Mouse (Mus musculus): Measurements from ENCODE around the gene Ank3.

Ank3 gene

DNA sequence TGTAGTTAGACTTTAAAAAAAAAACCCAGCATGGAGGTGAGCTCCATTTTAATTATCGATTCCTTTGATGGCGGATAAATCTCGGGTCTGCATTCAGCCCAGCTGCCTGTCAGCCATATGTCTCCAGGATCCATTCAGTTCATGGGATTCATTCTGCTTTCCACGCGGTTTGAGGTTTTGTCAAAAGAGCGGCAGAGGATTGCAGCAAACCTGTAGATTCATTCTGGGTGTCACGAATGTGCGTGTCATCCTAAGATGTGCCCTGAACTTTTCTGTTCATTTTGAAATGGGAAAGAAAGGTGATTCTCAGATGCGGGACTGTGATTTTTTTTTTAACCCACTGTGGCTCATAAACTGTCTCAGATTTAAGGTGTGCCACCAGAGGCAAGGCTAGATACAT, 136.1 kb downstream of the Ank3 start:
- in situ Hi-C loops (cut with MboI, MseI), result no loop called here

DNA sequence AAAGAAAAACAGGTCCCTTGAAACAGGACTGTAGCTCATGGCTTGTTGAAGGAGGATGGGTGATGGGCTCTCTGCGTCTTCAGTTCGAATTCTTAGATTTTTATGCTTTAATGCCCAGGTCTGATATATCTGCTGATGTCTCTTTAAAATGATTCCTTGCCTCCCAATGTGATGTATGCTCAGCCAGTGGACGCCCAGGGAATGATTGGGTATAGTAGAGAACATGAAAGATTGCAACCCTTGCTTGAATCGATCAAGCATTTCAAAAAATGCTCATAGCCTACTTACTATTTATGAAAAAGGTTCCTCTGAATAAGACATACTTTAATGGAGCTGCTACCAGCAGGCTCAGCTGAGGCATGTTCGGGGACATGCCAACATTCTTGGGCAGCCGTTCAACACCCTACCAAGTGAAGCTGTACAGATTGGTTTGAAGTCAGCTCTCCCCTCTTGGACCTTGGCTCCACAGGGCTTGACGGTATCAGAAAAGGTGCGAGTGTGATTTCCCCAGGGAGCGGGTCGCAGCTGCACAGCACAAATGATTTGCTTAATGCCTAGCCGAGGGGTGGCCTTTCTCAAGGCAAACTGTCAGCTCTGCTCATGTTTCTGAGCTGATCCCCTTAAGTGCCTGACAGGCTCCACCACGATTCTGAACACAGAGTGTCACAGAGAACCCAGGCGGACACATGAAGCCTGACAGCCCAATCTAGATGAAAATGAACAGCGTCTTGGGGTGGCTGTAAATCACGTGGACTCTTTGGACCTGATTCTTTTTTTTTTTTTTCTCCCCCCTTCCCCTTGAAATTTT, 136.8 kb downstream of the Ank3 start:
- in situ Hi-C loops (cut with MboI, MseI), result no loop called here

DNA sequence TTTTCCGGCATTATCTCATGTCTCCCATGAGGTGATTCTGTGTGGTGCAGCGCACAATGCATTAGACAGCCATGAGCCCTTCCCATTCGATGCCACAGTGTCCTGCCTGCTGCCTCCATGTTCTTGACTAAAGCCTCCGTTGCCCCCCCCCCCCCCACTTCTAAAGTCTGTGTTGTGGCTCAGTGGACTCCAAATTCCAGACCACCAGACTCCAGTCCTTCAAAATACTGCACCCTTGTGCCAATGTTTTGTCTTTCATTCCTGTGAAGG, 137.3 kb downstream of the Ank3 start:
- in situ Hi-C loops (cut with MboI, MseI), result no loop called here

DNA sequence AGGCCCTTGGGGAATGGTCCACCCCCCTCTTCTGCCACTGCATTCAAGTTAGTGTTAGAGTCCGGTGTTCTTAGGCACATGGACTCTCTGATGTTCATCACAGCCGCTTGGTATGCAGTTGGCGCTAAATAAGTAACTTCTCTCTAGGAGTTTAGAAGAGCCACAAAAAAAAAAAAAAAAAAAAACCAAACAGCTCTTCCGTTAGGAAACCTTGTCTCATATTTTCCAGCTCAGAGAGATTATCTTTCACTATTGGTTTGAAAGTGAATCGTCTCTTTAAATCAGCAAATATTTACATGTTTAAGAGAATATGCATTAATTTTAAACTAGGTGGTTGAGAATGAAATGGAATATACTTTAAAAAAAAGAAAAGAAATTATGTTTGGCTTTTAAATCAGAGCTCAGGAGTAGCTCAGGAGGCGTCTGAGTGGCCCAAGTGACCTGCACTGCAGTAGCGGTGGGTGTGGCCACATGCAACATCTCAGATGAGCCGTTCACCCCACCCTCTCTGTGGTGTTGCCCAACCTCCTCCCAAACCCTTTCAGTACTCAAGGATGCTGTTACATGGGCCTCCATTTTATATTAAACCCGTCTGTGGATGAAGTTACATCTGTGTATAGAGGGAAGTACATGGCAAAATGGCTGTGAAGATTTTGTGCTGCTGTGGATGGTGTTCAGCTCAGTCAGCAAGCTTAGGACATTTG, 138.0 kb downstream of the Ank3 start:
- in situ Hi-C loops (cut with MboI, MseI), result no loop called here

DNA sequence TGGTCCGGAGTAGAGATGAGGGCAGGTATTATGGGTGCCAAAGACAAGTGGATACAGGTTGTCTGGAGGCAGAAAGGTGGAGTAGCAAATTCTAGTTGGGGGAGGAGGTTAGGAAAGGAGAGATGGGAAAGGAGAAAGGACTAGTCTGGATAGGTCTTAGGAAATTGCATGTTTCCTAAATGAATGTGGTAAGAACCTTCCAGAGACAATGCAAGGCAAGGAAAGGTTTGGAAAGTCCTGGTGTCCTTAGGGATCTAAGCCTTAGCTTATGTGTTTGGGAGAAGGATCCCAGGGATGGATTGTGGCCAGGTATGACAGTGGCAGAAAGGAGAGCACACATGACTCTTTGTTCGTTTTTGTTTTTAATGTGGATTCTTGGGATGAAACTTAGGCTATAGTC, 139.7 kb downstream of the Ank3 start:
- in situ Hi-C loops (cut with MboI, MseI), result no loop called here

DNA sequence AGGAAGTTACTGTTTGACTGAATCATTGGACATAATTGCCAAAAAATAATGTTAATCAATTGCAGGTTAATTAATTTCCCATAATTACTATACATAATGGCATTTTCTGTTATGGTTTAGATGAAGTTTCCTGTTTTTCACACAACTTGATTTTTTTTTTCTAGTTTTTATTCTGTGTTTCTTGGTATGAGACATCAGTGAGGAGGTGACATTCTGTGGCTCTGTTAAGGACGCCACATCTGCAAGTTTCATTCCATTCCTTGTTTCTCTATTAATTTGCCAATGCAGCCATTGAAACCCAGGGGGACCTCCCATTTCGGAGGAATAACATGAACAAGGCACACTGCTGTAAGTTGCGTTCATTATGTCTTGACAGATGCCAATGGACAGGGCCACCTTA, 143.9 kb downstream of the Ank3 start:
- in situ Hi-C loops (cut with MboI, MseI), result no loop called here

DNA sequence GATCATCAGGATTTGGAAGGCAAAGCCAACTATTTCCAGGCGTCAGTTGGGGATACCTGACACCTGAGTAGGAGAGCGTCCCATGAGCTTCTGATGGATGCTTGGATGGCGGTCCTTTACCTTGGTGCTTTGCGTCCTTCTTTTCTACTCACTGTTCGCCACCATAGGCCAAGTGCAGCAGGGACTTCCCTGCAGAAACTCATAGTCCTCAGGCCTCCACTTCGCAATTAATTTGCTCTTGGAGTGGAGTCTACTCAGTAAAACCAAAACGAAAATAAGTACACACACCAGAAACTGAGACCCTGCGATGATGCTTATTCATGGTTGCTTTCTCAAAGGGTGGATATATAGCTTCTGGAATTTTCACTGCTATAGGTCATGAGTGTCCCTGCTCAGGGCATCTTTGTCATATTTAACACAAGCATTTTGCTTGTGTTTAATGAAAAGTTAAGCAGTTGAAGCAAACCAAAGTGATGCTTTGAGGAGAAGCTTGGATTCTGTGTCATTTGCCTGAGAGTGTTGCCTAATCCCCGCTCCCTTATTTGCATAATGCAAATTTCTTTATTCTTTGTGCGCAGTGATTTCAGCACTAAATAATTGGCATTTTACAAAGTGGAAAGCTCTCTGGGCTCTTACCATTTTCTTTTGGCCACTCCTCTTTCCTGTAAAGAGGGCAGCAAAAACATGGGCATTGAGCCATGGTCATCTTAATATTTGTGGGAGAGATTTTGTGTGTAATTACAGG, 145.5 kb downstream of the Ank3 start:
- in situ Hi-C loops (cut with MboI, MseI), result no loop called here

DNA sequence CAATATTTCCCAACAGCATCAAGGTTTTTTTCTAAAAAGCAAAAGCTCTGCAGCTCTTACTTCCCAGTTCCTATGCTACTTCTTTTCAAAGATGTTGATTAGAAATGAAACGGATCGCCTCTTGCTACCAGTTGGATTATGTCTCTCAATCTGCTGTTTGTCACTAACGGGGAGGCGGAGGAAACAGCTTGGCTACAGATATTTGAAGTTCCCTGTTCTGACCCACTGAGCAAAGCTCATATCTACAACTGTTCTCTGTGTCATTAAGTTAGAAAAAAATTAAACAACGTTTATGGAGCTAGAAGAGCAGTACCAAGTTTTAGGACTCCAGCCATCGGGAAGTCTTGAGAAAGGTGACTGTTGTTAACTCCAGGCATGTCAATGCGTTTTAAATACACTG, 146.1 kb downstream of the Ank3 start:
- in situ Hi-C loops (cut with MboI, MseI), result no loop called here

DNA sequence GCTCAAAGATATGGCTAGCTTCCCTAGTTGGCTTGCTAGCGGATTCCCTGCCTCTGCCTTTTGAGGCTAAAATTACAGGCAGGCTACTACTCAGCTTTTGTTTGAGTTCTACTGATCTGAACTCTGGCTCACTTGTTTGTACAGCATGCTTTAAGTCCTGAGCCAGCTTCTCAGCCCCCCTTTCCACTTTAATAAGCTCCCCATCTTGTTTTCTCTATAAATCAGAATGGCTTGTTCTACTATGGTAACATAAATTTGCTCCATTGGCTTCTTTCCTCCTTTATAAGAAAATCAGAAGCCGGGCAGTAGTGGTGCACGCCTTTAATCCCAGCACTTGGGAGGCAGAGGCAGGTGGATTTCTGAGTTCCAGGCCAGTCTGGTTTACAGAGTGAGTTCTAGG, 147.4 kb downstream of the Ank3 start:
- in situ Hi-C loops (cut with MboI, MseI), result no loop called here

DNA sequence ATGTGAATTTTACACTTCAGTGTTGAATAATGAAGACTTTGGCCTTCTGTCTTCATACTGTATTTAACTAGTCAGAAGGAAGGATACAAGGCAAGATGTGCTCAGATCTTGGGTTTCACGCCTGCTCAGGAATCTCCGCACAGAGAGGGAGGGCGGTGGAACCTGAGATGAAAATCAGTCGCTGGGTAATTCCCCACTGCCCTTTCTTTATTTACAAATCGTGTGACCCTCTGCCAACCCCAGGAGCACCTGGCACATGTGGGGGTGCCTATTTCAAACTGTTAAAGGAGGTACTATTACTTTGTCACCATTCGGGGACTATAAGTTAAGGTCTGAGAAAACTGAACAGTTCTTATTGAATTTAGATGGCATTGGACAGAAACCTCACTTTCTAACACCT, 148.1 kb downstream of the Ank3 start:
- in situ Hi-C loops (cut with MboI, MseI), result no loop called here

DNA sequence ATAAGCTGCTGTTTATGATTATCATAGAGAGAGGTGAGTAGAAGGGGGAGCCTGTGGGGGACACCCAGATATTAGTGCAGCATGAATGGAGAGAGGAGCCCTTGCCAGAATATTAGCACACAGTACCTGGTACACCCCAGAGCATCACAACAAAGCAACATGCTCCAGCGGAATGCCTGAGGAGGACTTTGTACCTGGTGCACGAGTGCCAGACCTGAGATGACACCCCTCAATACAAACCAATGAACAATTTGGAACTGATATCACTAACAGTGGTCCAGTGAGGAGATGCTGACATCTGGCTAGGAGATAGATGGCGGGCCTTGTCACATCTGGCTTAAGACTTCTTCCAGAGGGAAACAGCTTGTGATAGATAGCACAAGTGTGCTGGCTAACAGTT, 150.2 kb downstream of the Ank3 start:
- in situ Hi-C loops (cut with MboI, MseI), result no loop called here

DNA sequence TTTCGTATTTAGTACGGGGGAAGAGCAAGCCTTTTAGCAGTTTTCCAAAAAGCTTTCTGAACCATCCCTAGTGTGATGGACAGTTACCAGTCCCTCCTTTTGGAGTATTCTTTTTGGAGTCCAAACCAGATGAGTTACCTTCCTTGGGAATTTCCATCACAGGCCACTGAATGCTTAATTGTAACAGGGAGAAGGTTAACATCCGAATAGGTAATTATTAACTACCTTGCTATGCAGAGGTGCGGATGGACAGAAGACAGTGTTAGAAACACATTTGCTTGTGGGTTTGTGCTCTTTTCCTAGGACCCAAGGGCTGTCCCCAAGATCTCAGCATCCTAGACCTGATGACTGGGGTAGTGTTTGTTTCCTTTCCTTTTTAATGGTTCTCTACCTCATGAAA, 150.6 kb downstream of the Ank3 start:
- in situ Hi-C loops (cut with MboI, MseI), result no loop called here

DNA sequence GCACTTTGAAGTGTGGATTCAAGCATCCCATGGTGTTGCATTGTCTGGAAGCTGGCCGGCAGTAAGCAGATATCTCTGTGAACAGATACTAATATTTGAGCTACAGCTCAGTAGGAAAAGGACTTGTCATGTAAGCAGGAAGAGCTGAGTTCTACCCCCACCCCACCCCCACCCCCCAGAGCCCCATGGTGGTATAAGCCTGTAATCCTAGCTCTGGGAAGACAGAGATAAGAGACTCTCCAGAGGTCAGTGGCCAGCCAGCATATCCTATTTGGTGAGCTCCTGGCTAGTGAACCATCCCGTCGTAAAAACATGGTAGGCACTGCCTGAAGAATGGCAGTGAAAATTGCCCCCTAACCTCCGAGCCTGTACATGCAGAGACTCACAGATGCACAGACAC, 152.3 kb downstream of the Ank3 start:
- in situ Hi-C loops (cut with MboI, MseI), result no loop called here

DNA sequence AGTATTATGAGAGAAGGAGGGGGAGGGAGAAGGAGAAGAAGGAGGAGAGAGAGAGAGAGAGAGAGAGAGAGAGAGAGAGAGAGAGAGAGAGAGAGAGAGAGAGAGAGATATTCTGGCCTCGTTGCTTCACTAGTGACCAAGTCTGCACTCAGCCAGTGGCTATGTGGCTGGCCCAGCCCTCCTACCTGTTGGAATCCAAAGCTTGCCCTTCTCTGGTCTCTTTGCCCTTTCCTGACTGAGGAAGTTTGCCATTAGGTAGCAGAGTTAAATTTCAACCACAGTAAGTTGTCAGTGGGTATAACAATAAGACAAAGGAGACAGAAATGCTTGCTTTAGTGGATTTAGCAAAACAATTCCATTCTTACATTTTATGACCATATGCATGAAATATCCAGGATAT, 154.5 kb downstream of the Ank3 start:
- in situ Hi-C loops (cut with MboI, MseI), result no loop called here

DNA sequence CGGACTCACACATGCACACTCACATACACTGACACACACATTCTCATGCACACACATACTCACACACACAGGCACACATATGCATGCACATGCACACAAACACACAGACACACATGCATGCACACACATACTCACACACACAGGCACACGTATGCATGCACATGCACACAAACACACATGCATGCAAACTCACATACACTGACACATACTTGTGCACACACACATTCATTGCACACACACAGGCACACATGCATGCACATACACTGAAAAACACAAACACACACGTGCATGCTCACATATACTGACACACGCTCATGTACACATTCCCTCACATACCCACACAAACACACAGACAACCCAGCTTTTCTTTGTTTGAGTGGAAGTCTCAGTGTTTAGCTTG, 157.0 kb downstream of the Ank3 start:
- in situ Hi-C loops (cut with MboI, MseI), result no loop called here

DNA sequence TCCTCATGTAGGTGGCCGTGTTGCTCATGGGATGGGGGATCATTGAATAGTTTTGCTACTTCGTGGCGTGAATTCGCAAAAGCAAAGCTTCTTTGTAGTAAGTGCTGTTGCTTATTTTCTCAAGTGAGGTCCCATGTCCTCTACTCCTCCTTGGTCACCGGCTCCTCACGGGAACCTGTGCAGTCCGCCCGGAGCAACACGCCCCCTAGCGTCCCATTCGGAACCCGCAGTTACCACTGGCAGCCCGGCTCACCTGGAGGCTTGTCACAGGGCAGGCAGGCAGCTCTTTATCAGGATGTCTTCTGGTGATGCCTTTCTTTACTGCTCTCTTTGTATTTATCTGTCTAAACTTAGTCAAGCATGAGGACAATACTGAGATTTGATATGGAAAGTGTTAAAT, 157.7 kb downstream of the Ank3 start:
- in situ Hi-C loops (cut with MboI, MseI), result no loop called here

DNA sequence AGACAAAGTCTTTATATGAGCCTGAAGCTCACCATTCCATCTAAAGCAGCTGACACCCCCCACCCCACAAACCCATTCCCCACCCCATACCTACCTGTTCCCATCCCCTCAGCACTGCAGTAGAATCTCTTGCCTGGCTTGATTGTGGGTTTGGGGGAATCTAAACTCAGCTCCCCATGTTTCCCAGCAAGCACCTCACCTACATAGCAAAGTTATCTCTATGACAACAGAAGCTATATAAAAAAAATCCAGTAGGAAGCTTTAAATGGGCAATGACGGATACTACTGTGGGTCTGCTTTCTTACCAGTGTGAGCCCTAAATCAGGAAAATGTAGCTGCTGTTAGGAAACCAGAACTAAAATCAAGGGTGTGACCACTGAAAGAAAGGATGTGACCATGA, 161.7 kb downstream of the Ank3 start:
- in situ Hi-C loops (cut with MboI, MseI), result no loop called here

DNA sequence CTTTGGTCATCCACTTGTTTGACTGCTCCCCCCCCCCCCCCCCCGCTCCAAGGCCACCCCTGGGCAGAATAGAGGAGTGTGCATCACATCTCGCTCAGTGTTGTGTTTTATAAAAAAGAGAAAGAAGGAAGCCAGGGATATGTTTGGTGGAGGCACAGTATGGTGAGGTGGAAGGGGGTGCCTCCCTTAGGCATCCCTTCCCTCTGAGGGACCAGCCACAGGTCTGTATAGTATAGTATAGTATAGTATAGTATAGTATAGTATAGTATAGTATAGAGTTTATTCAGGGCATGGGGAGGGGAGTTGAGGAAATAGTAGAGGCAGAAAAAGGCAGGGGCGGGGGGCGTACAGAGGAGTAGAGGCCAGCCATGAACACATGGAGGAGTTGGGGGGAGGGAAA, 164.4 kb downstream of the Ank3 start:
- in situ Hi-C loops (cut with MboI, MseI), result no loop called here

DNA sequence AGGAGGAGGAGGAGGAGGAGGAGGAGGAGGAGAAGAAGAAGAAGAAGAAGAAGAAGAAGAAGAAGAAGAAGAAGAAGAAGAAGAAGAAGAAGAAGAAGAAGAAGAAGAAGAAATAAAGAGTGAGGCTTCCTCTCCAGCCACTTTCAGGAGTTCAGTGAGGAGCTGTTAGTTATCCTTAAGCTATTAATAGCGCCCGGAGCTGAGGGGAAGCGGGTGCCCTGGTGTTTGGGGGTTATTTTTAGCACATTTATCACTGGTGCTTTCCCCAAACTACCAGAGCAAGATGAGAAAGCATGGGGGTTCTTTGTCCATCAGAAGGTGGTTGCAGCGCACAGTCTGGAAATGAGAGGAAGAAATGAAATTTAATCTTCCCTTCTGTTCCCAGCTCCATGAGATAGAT, 166.5 kb downstream of the Ank3 start:
- in situ Hi-C loops (cut with MboI, MseI), result no loop called here

DNA sequence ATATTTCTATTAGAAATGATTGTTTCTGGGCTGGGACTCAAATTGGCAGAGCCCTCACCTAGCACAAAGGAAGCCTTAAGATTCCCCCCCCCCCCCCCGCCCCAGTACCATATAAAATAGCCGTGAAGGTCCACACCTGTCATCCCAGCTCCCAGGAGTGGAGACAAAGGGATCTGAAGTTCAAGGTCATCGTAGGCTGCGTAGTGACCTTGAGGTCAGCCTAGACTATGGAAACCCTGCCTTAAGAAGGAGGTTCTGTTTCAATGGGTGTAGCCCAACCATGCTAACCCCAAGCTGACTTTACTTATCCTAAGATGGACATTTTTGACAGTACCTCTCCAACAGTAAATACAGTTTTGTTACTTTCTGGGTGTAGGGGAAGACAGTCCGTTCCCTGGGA, 170.4 kb downstream of the Ank3 start:
- in situ Hi-C loops (cut with MboI, MseI), result no loop called here

DNA sequence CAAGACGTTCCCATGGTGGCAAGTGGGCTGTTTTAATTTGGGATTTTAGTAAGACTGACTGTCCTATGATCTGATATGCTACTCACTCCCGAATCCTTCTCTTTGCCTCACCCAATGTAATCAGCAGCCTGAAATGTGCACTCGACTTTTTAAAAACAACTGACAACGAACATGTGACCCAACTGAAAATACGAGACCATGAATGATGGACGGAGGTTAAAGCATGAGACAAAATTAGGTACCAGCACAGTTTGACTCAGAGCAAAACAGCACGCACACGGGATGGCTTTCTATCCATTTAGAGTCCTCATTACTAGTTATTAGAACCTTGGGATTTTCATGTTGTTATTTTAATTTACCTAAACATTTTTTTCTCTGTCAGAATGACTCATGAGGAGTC, 171.2 kb downstream of the Ank3 start:
- in situ Hi-C loops (cut with MboI, MseI), result no loop called here

DNA sequence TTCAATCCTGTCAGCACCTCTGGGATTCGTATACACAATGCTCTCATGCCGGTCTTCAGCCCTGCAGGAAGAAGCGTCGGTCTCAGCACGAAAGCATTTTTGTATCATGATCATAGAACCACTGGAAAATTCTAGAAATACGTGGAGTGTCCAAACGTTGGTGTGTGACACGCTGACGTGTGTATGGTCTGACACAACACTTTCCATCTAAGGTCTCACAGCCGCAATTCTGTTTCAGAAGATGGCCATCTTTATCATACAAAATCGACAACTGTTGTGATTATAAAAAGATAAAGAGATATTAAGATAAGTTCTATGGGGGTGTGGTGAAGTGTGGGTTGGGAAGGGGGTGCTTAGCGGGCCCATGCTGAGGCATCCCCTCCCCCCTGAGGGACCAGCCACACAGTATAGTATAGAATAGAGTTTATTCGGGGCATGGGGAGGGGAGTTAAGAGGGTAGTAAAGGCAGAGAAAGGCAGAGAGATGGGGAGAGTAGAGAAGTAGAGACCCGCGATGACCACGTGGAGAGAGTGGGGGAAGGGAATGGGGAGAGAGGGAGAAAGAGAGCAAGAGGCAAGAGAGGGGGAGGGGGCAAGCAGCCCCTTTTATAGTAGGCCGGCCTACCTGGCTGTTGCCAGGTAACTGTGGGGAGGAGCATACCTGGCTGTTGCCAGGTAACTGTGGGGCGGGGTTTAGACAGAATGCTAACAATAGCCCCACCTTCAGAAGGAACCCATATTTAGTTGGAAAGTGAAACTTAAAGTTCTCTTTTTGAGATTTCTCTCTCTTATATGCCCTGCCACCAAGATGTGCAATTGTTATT, 172.1 kb downstream of the Ank3 start:
- in situ Hi-C loops (cut with MboI, MseI), result no loop called here

All from regulatory T cell (primary cell).